ENCODE assay signal across 8 mouse cellular contexts in the genomic region with DNA sequence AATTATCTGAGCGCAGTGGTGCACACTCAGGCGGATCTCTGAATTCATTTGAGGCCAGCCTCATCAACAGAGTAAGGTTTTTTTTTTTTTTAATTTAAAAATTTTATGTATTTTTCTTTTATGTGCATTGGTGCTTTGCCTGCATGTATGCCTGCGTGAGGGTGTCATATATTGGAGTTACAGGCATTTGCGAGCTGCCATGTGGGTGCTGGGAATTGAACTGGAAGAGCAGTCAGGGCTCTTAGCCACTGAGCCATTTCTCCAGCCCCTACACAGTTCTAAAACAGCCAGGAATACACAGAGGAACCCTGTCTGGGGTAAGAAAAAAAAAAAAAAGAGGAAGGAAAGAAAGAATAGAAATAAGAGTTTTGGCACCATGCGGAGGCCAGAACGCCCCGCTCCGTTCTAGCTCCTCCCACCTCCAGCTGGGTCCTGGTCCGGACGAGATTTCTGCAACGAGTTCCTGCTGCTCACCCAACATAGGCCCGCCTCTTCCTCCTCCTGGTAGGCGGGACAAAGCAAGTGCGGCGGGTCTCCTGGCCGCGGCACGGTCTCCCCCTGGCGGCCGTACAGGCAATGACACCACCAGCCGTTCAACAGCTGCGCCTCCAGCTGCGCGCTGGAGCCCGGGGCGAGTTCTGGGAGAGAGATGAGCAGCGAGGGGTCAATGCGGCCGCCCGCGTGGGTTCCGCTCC. TPM values are rescaled to one million over a fixed set of nuclear protein-coding genes. Genes with fewer than 3 reads are reported as not detected.
DNase-seq lines count a peak whose midpoint lies in the region; ATAC-seq lines count a peak whose summit lies in the region.

No protein-coding gene starts in this region.

- DNase-seq in adrenal gland, adult 18-20 months (ENCODE audit: low spot score in 2 of 2) = peak; percentile 95
- peak; percentile 97 for DNase-seq in embryo, embryonic 10.5 days (ENCODE audit: low spot score)
- DNase-seq in gastrocnemius, postnatal 14 days = peak; percentile 95
- peak; percentile 93 to 96 for DNase-seq in left cerebral cortex, postnatal 10 days (ENCODE audit: extremely low spot score in 1 of 2, low spot score in 2 of 2)
- peak; percentile 96 to 97 for DNase-seq in right cerebral cortex, postnatal 10 days (ENCODE audit: low spot score in 2 of 2)
- DNase-seq in urinary bladder, postnatal 14 days (ENCODE audit: low spot score) = peak; percentile 96

- intact Hi-C loops in gastrocnemius, postnatal 14 days (cut with DNase I; ENCODE audit: low total_unique reads) = loop anchor here (5.0 kb wide), 1 partner anchor 138 kb away; no protein-coding TSS in a partner anchor
- intact Hi-C loops in left cerebral cortex, postnatal 10 days (cut with DNase I) = no loop called here

- peak; percentile 99 for ATAC-seq in inflammation-experienced regulatory T-cells, adult 6 months
- peak; percentile 99 for ATAC-seq in megakaryocyte progenitor cell, adult 5-6 weeks (replicated peaks; ENCODE audit: poor library complexity)

RNA-seq across cellular contexts. Expression of a gene that starts 5.3 kb away (rescaled TPM):
- under 1 TPM in 1 of 2 experiments, not detected in 1; 0.23 TPM for total RNA-seq in adrenal gland, adult 18-20 months (2021)
- not detected for total RNA-seq in gastrocnemius, postnatal 14 days (2021)
- polyA plus RNA-seq in inflammation-experienced regulatory T-cells, adult 6 months (2017; shearing (Covaris generic)) = not detected
- total RNA-seq in left cerebral cortex, postnatal 10 days (2021) = under 1 TPM; 0.64 to 0.81 TPM
- total RNA-seq in megakaryocyte progenitor cell, adult 5-6 weeks (2015) = not detected in 2 replicates
- total RNA-seq in megakaryocyte progenitor cell, adult 5-6 weeks (2017) = not detected in 2 replicates

RNA-seq across cellular contexts. Expression of a gene that starts 11.3 kb away (rescaled TPM):
- 10 to 100 TPM in 1 of 2 experiments, 1 to 10 TPM in 1; 6.2 to 11.4 TPM for total RNA-seq in adrenal gland, adult 18-20 months (2021)
- 1 to 10 TPM; 6.5 to 8.2 TPM for total RNA-seq in gastrocnemius, postnatal 14 days (2021)
- polyA plus RNA-seq in inflammation-experienced regulatory T-cells, adult 6 months (2017; shearing (Covaris generic)) = 1 to 10 TPM; 1.5 to 3.7 (median 3.0) TPM
- total RNA-seq in left cerebral cortex, postnatal 10 days (2021) = 10 to 100 TPM; 12.2 to 14.4 TPM
- total RNA-seq in megakaryocyte progenitor cell, adult 5-6 weeks (2015) = 1.5 and 2.3 TPM in 2 replicates
- total RNA-seq in megakaryocyte progenitor cell, adult 5-6 weeks (2017) = 0.75 and 7.2 TPM in 2 replicates

RNA-seq across cellular contexts. Expression of a gene that starts 22.9 kb away (rescaled TPM):
- total RNA-seq in adrenal gland, adult 18-20 months (2021) = 10 to 100 TPM; 27.1 to 30.2 TPM
- total RNA-seq in gastrocnemius, postnatal 14 days (2021) = 10 to 100 TPM; 12.5 to 15.2 TPM
- polyA plus RNA-seq in inflammation-experienced regulatory T-cells, adult 6 months (2017; shearing (Covaris generic)) = 10 to 100 TPM; 18.5 to 41.8 (median 34.5) TPM
- total RNA-seq in left cerebral cortex, postnatal 10 days (2021) = 10 to 100 TPM; 24.2 to 26.9 TPM
- total RNA-seq in megakaryocyte progenitor cell, adult 5-6 weeks (2015) = 18.1 and 30.6 TPM in 2 replicates
- total RNA-seq in megakaryocyte progenitor cell, adult 5-6 weeks (2017) = 23.7 and 30.4 TPM in 2 replicates

RNA-seq across cellular contexts. Expression of a gene that starts 31.3 kb away (rescaled TPM):
- total RNA-seq in adrenal gland, adult 18-20 months (2021) = 100 to 1,000 TPM in 1 of 2 experiments, 10 to 100 TPM in 1; 97.1 to 109 TPM
- total RNA-seq in gastrocnemius, postnatal 14 days (2021) = 100 to 1,000 TPM; 103 to 113 TPM
- polyA plus RNA-seq in inflammation-experienced regulatory T-cells, adult 6 months (2017; shearing (Covaris generic)) = 10 to 100 TPM; 64.4 to 75.5 (median 66.0) TPM
- total RNA-seq in left cerebral cortex, postnatal 10 days (2021) = 10 to 100 TPM; 43.0 to 43.2 TPM
- total RNA-seq in megakaryocyte progenitor cell, adult 5-6 weeks (2015) = 68.3 and 75.7 TPM in 2 replicates
- 42.5 and 49.9 TPM in 2 replicates for total RNA-seq in megakaryocyte progenitor cell, adult 5-6 weeks (2017)

RNA-seq across cellular contexts. Expression of a gene that starts 32.1 kb away (rescaled TPM):
- 100 to 1,000 TPM; 150 to 153 TPM for total RNA-seq in adrenal gland, adult 18-20 months (2021)
- total RNA-seq in gastrocnemius, postnatal 14 days (2021) = 100 to 1,000 TPM; 111 to 123 TPM
- 10 to 100 TPM; 42.5 to 56.3 (median 52.6) TPM for polyA plus RNA-seq in inflammation-experienced regulatory T-cells, adult 6 months (2017; shearing (Covaris generic))
- total RNA-seq in left cerebral cortex, postnatal 10 days (2021) = 100 to 1,000 TPM; 387 to 389 TPM
- total RNA-seq in megakaryocyte progenitor cell, adult 5-6 weeks (2015) = 180 and 190 TPM in 2 replicates
- 27.2 and 49.5 TPM in 2 replicates for total RNA-seq in megakaryocyte progenitor cell, adult 5-6 weeks (2017)

Comparison
In these comparisons a context has a peak if more than half of its experiments do, and no peak if none do; other contexts are left out.
1. Peak in every context shown above with its lines: DNase-seq and ATAC-seq.